Mouse (Mus musculus) spleen, adult 2 months (tissue): ENCODE results near the gene Tmed6.

ENCODE experiments used
- CTCF ChIP-seq: fragments of 200-500 bp; IDR thresholded peaks from 2 replicates; pipeline ENCODE4 v1.5.1; 2011; ENCODE audit warnings: mild to moderate bottlenecking, inconsistent platforms; ENCODE audit not compliant: insufficient read depth, insufficient read length, insufficient replicate concordance; ENCODE audit errors: extremely low read depth
- POLR2A ChIP-seq: fragments of 200-500 bp; IDR thresholded peaks from 2 replicates; pipeline ENCODE4 v1.6.1; 2011; ENCODE audit warnings: low read depth, low read length, inconsistent platforms

DNA sequence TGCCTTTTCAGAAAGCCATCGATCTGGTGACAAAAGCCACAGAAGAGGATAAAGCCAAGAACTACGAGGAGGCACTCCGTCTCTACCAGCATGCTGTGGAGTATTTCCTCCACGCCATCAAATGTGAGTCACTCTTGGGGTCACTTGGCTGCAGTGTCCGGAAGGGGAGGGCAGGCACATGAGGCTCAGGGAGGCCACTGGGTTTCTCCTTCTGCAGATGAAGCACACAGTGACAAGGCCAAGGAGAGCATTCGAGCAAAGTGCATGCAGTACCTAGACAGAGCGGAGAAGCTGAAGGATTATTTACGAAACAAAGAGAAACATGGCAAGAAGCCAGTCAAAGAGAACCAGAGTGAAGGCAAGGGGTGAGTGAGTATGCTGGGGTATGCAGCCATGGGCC is 28.8 kb downstream of the Tmed6 start:
- TF ChIP-seq POLR2A (no peak), CTCF (no peak)
